Mouse (Mus musculus) liver, embryonic 14.5 days (tissue): ENCODE data around the gene Dip2a.

Experiments used
- CTCF ChIP-seq: IDR thresholded peaks from 2 replicates; pipeline ENCODE4 v1.5.1; 2016; ENCODE audit warnings: antibody characterized with exemption, low read depth, control low read depth
- EP300 ChIP-seq: IDR thresholded peaks from 2 replicates; pipeline ENCODE4 v1.6.1; 2016; ENCODE audit warnings: antibody characterized with exemption, low read depth

- no peak for TF ChIP-seq CTCF
- no peak for TF ChIP-seq EP300
Measured at GRCm38 (mm10) chr10:76392596-76392995, 47.5 kb upstream of the Dip2a start.
